Mouse (Mus musculus) Muller cell, postnatal 12 days (primary cell): Measurements from ENCODE around the gene Krtap11-1.

ENCODE experiments used
- DNase-seq: peaks from one replicate; pipeline ENCODE4 v3.0.0-alpha.2; 2015; ENCODE audit errors: inconsistent ontology term

Gene Krtap11-1

GRCm38 (mm10) chr16:89571083-89571482, at the start of gene Krtap11-1:
Gene Krtap11-1, minus strand, starts transcription at chr16:89571183.
- DNase-seq = no peak

GRCm38 (mm10) chr16:89618190-89618589, 47.2 kb upstream of the Krtap11-1 start:
- DNase-seq = no peak

- DNase-seq = peak; percentile 22
These were observed 46.3 kb upstream of the Krtap11-1 start for GRCm38 (mm10) chr16:89617251-89617650.

- no peak for DNase-seq
These were observed 42.7 kb upstream of the Krtap11-1 start for GRCm38 (mm10) chr16:89613726-89614125.

- no peak for DNase-seq
These were observed 37.8 kb upstream of the Krtap11-1 start for GRCm38 (mm10) chr16:89608791-89609185.

GRCm38 (mm10) chr16:89608161-89608790, 37.3 kb upstream of the Krtap11-1 start:
- no peak for DNase-seq

- no peak for DNase-seq
These were observed 36.0 kb upstream of the Krtap11-1 start for GRCm38 (mm10) chr16:89606951-89607350.

GRCm38 (mm10) chr16:89587209-89587608, 16.2 kb upstream of the Krtap11-1 start:
- peak; percentile 37 for DNase-seq

GRCm38 (mm10) chr16:89585604-89586508, 14.9 kb upstream of the Krtap11-1 start:
- DNase-seq = no peak

GRCm38 (mm10) chr16:89581658-89582057, 10.7 kb upstream of the Krtap11-1 start:
- no peak for DNase-seq

GRCm38 (mm10) chr16:89570516-89570915, 467 bp downstream of the Krtap11-1 start:
- no peak for DNase-seq

GRCm38 (mm10) chr16:89569136-89569535, 1.8 kb downstream of the Krtap11-1 start:
- DNase-seq = no peak

- no peak for DNase-seq
These were observed 2.8 kb downstream of the Krtap11-1 start for GRCm38 (mm10) chr16:89568141-89568540.

GRCm38 (mm10) chr16:89550298-89550697, 20.7 kb downstream of the Krtap11-1 start:
- DNase-seq = peak; percentile 7

- DNase-seq = no peak
These were observed 32.9 kb downstream of the Krtap11-1 start for GRCm38 (mm10) chr16:89538031-89538484.

GRCm38 (mm10) chr16:89537349-89537748, 33.6 kb downstream of the Krtap11-1 start:
- DNase-seq = no peak

GRCm38 (mm10) chr16:89530547-89530946, 40.4 kb downstream of the Krtap11-1 start:
- no peak for DNase-seq

GRCm38 (mm10) chr16:89529846-89530245, 41.1 kb downstream of the Krtap11-1 start:
- DNase-seq = no peak

GRCm38 (mm10) chr16:89528380-89528779, 42.6 kb downstream of the Krtap11-1 start:
- no peak for DNase-seq

- DNase-seq = no peak
These were observed 50.0 kb downstream of the Krtap11-1 start for GRCm38 (mm10) chr16:89520996-89521395.

GRCm38 (mm10) chr16:89520555-89520954, 50.4 kb downstream of the Krtap11-1 start:
- DNase-seq = no peak
